Mouse (Mus musculus) liver, postnatal 0 days (tissue): ENCODE results near the gene Mturn.

Source experiments
- CTCF ChIP-seq: sonication (generic); IDR thresholded peaks from 2 replicates; pipeline ENCODE4 v1.5.1; 2016; ENCODE audit warnings: antibody characterized with exemption, low read depth
- EP300 ChIP-seq: IDR thresholded peaks from 2 replicates; pipeline ENCODE4 v1.6.1; 2016; ENCODE audit warnings: antibody characterized with exemption, low read depth, mild to moderate bottlenecking

GRCm38 (mm10) chr6:54684085-54684484, 2.7 kb downstream of the Mturn start:
- TF ChIP-seq CTCF (no peak), EP300 (no peak)
